Mouse (Mus musculus) spleen, adult 18-20 months (tissue): ENCODE measurements around the gene Med25.

Experiments used
- DNase-seq, 2 experiments: peaks; one replicate each; pipeline ENCODE4 v3.0.0; 2022; ENCODE audit warnings: mixed read lengths in 2 of 2

Med25 gene

GRCm38 (mm10) chr7:44862434-44862833 lies 30.1 kb downstream of the Med25 start:
- no peak for DNase-seq

- DNase-seq = no peak
These were observed 31.1 kb downstream of the Med25 start for GRCm38 (mm10) chr7:44861429-44861816.

- peak in 1 of 2 experiments; percentile 75 for DNase-seq
These were observed 31.7 kb downstream of the Med25 start for GRCm38 (mm10) chr7:44860576-44861428.

GRCm38 (mm10) chr7:44859896-44860295 lies 32.6 kb downstream of the Med25 start:
- no peak for DNase-seq

GRCm38 (mm10) chr7:44857905-44858304 lies 34.6 kb downstream of the Med25 start:
- peak in 1 of 2 experiments; percentile 47 for DNase-seq

- DNase-seq = peak; percentile 66 to 78
These were observed 35.4 kb downstream of the Med25 start, which contains the start of gene Pnkp for GRCm38 (mm10) chr7:44857042-44857552. TSS of gene Pnkp (plus strand) at chr7:44857139.

- no peak for DNase-seq
These were observed 36.1 kb downstream of the Med25 start for GRCm38 (mm10) chr7:44856265-44856916.

- DNase-seq = no peak
These were observed 37.5 kb downstream of the Med25 start for GRCm38 (mm10) chr7:44855036-44855435.

GRCm38 (mm10) chr7:44854356-44855031 lies 38.0 kb downstream of the Med25 start:
- DNase-seq = peak; percentile 77 to 81

GRCm38 (mm10) chr7:44853596-44854355 lies 38.7 kb downstream of the Med25 start:
- DNase-seq = no peak

GRCm38 (mm10) chr7:44853065-44853464 lies 39.4 kb downstream of the Med25 start:
- no peak for DNase-seq

- no peak for DNase-seq
These were observed 40.1 kb downstream of the Med25 start for GRCm38 (mm10) chr7:44852259-44853027.

GRCm38 (mm10) chr7:44851625-44852234 lies 40.8 kb downstream of the Med25 start:
- no peak for DNase-seq

- no peak for DNase-seq
These were observed 41.5 kb downstream of the Med25 start for GRCm38 (mm10) chr7:44850789-44851624.

- peak; percentile 61 to 75 for DNase-seq
These were observed 42.4 kb downstream of the Med25 start for GRCm38 (mm10) chr7:44850146-44850545.

GRCm38 (mm10) chr7:44849416-44850111 lies 42.9 kb downstream of the Med25 start:
- DNase-seq = peak; percentile 81 to 86

- DNase-seq = peak; percentile 95 to 98
These were observed 43.7 kb downstream of the Med25 start, which contains the start of the genes Akt1s1 and Tbc1d17 for GRCm38 (mm10) chr7:44848561-44849415. TSS of gene Akt1s1 (plus strand) at chr7:44848991. TSS of gene Tbc1d17 (minus strand) at chr7:44849079.

- DNase-seq = no peak
These were observed 44.7 kb downstream of the Med25 start for GRCm38 (mm10) chr7:44847772-44848171.
